Mouse (Mus musculus): ENCODE measurements around the gene Usp35. TPM values are rescaled to one million over a fixed set of nuclear protein-coding genes. Genes with fewer than 3 reads are reported as not detected.

Usp35 gene
- polyA plus RNA-seq, 1 experiment: 9.1 TPM

DNA sequence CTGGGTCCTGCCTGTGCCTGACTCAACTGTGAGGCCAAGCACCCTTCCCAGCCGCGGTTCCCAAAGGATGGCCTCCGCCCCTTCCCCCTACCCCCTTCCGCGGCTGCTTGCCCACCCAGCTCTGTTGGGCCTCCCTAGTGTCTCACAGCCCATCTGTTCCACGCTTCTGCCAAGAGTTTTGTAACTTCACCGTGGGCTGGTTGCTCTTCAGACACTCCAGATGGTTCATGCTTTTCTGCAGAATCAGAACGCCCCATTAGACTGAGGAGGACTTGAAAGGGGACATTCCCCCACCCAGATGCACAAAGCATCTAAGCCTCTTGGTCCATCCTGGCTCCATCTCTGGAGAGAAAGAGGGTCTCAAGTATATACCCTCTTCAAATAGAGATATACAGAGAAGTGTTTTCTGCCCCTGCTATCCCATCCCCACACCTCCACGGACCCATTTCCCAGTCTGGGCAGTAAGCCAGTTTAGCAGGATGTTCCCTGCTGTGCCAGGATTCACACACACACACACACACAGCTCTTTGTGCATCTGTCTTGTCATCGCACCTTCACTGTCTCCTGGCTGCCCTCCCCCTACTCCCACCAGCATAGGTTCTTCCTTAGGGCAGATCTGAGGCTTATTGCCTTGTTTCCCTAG lies 13.5 kb upstream of the Usp35 start:
- Histone ChIP-seq H3K27me3 (ENCODE audit: control insufficient read depth, insufficient read depth, low read length, poor library complexity, severe bottlenecking) (no peaks in the 10 kb centered on the region), H3K9ac (ENCODE audit: low read depth, poor library complexity, severe bottlenecking) (no peak overlapping the region), H3K9me3 (replicated peaks; ENCODE audit: control insufficient read depth, insufficient read depth, low read length, poor library complexity, severe bottlenecking) (no peaks in the 10 kb centered on the region), H3K4me1 (ENCODE audit: control insufficient read depth, insufficient read depth, low read length) (peaks cover 2% of the 10 kb centered on the region), H3K4me3 (ENCODE audit: low read depth, low read length) (no peak overlapping the region), H3K27ac (ENCODE audit: insufficient read depth, low read length) (no peak overlapping the region), H3K36me3 (ENCODE audit: control insufficient read depth, insufficient read depth, low read length, poor library complexity, severe bottlenecking) (no peaks in the 10 kb centered on the region)
- TF ChIP-seq POLR2A (IDR thresholded peaks at IDR 0.05; ENCODE audit: insufficient read depth, low read length): no peak
- no peak for TF ChIP-seq CTCF (IDR thresholded peaks at IDR 0.05; ENCODE audit: low read depth, low read length)
- TF ChIP-seq EP300 (IDR thresholded peaks at IDR 0.05; ENCODE audit: insufficient read depth, low read depth, low read length): no peak

DNA sequence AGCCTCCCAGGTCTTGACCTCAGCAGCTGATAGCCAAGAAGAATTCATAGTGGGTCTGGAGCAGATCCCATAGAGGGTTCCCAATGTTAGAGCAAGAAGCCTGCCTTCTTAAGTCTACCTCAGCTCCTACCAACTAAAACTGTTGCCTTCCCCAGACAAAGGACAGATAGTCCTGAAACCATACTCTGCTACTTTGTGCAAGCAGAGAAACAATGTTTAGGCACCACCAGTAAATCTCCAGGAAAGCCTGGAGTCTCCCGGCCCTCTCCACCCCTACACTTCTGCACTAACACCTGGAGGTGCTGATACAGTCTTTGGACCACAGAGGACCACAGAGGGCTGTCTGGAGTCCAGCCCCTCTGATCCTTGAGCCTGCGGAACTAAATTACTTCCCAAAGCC lies 12.8 kb upstream of the Usp35 start:
- H3K4me1 ChIP-seq (ENCODE audit: control insufficient read depth, insufficient read depth, low read length): peaks cover 2% of the 10 kb centered on the region
- H3K4me3 ChIP-seq (ENCODE audit: low read depth, low read length): no peak overlapping the region
- no peaks in the 10 kb centered on the region for H3K27me3 ChIP-seq (ENCODE audit: control insufficient read depth, insufficient read depth, low read length, poor library complexity, severe bottlenecking)
- H3K9ac ChIP-seq (ENCODE audit: low read depth, poor library complexity, severe bottlenecking): no peak overlapping the region
- TF ChIP-seq CTCF (IDR thresholded peaks at IDR 0.05; ENCODE audit: low read depth, low read length) (no peak), POLR2A (IDR thresholded peaks at IDR 0.05; ENCODE audit: insufficient read depth, low read length) (no peak), EP300 (IDR thresholded peaks at IDR 0.05; ENCODE audit: insufficient read depth, low read depth, low read length) (no peak)
- no peak overlapping the region for H3K27ac ChIP-seq (ENCODE audit: insufficient read depth, low read length)
- H3K9me3 ChIP-seq (replicated peaks; ENCODE audit: control insufficient read depth, insufficient read depth, low read length, poor library complexity, severe bottlenecking): no peaks in the 10 kb centered on the region
- no peaks in the 10 kb centered on the region for H3K36me3 ChIP-seq (ENCODE audit: control insufficient read depth, insufficient read depth, low read length, poor library complexity, severe bottlenecking)

DNA sequence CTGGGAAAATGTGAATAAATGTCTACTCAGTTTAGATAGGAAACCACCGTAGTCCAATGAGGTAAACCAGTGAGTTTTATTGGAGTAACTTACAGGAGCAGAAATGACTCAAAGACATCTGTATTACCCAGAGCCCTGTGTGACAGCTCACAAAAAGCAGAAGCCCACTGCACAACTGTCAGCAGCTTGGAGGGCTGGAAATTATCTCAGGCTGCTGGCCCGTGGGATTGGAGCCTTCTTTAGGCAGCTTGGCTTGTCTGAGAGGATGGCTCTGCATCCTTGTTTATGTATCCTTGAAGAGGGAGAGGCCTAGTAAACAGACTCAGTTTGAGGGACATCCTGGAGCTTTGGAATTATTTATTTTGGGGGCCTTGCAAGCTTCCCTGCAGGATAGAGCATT lies 11.1 kb upstream of the Usp35 start:
- Histone ChIP-seq H3K27me3 (ENCODE audit: control insufficient read depth, insufficient read depth, low read length, poor library complexity, severe bottlenecking) (no peaks in the 10 kb centered on the region), H3K9me3 (replicated peaks; ENCODE audit: control insufficient read depth, insufficient read depth, low read length, poor library complexity, severe bottlenecking) (no peaks in the 10 kb centered on the region), H3K4me3 (ENCODE audit: low read depth, low read length) (no peak overlapping the region), H3K4me1 (ENCODE audit: control insufficient read depth, insufficient read depth, low read length) (peaks cover 2% of the 10 kb centered on the region), H3K27ac (ENCODE audit: insufficient read depth, low read length) (no peak overlapping the region), H3K36me3 (ENCODE audit: control insufficient read depth, insufficient read depth, low read length, poor library complexity, severe bottlenecking) (no peaks in the 10 kb centered on the region), H3K9ac (ENCODE audit: low read depth, poor library complexity, severe bottlenecking) (no peak overlapping the region)
- TF ChIP-seq POLR2A (IDR thresholded peaks at IDR 0.05; ENCODE audit: insufficient read depth, low read length) (no peak), CTCF (IDR thresholded peaks at IDR 0.05; ENCODE audit: low read depth, low read length) (no peak), EP300 (IDR thresholded peaks at IDR 0.05; ENCODE audit: insufficient read depth, low read depth, low read length) (no peak)

DNA sequence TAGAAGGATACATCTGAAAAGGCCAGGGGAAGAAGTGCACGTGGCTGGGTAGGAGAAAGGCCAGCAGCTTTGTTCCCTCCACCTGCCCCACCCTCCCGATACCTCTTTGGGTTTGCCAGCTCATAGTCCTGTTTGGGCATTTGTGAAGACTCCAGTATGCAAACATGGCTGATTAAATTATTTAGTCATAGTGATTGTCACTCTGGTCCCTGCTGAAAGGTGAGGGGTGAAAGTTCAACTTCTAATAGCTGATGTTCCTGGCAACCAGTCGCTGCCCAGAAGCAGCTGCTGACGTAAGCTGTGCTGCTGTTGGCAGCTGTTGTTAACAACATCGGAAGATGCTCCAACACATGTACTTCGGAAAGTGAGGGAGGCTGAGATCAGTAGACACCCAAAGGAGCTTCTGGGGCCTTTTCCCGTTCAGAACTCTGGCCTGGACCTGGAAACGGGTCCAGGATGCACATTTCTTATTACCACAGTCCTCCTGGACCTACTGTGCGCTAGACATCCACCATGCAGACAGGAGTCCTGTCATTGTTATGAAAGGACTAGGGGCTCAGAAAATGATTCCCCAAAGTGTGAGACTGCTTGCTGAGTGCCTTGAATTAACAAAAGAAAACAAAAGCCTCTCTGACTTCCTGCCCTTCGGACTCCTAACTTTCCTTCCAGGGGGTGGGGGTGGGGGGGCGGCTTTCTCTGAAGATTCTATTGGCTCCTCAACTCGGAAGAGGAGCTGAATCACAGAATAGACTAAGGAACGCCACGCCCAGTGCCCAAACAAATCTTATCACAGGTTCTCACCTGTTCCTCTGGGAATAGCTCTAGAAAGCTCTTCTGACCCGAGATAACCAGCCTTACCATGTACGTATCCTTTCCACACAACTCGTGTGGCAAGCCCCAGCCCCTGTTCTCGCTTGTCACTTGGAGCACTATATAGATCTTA lies 9.4 kb upstream of the Usp35 start:
- no peak overlapping the region for H3K4me3 ChIP-seq (ENCODE audit: low read depth, low read length)

DNA sequence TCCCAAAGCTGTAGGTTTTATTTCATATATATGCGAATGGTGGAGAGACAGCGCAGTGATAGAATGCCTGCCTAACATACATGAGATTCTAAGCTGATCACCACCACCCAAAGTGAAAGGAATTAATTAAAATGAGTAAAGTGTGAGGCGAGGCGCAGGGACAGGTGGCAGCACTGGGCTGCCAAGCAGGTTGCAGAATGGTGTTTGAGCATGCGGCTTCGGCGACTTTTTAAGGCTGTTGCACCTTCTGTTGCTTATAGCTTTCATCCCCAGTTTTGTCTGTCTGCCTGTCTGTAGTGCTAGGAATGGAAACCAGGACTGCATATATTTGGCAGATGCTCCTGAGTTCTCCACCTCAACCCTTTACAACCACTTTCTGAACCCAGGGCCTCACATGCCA lies 7.8 kb upstream of the Usp35 start:
- Histone ChIP-seq H3K36me3 (ENCODE audit: control insufficient read depth, insufficient read depth, low read length, poor library complexity, severe bottlenecking) (no peaks in the 10 kb centered on the region), H3K9ac (ENCODE audit: low read depth, poor library complexity, severe bottlenecking) (no peak overlapping the region), H3K4me3 (ENCODE audit: low read depth, low read length) (no peak overlapping the region), H3K27me3 (ENCODE audit: control insufficient read depth, insufficient read depth, low read length, poor library complexity, severe bottlenecking) (no peaks in the 10 kb centered on the region), H3K4me1 (ENCODE audit: control insufficient read depth, insufficient read depth, low read length) (no peaks in the 10 kb centered on the region), H3K9me3 (replicated peaks; ENCODE audit: control insufficient read depth, insufficient read depth, low read length, poor library complexity, severe bottlenecking) (no peaks in the 10 kb centered on the region), H3K27ac (ENCODE audit: insufficient read depth, low read length) (no peak overlapping the region)
- TF ChIP-seq EP300 (IDR thresholded peaks at IDR 0.05; ENCODE audit: insufficient read depth, low read depth, low read length) (no peak), POLR2A (IDR thresholded peaks at IDR 0.05; ENCODE audit: insufficient read depth, low read length) (no peak), CTCF (IDR thresholded peaks at IDR 0.05; ENCODE audit: low read depth, low read length) (no peak)

More for the DNA sequence above, 9.4 kb upstream of the Usp35 start:
- no peaks in the 10 kb centered on the region for H3K9me3 ChIP-seq (replicated peaks; ENCODE audit: control insufficient read depth, insufficient read depth, low read length, poor library complexity, severe bottlenecking)
- 0 out of 2 replicates have a peak overlapping the region, but pooled peaks have one; percentile 2 for H3K27ac ChIP-seq (ENCODE audit: insufficient read depth, low read length)
- H3K9ac ChIP-seq (ENCODE audit: low read depth, poor library complexity, severe bottlenecking): no peak overlapping the region
- H3K36me3 ChIP-seq (ENCODE audit: control insufficient read depth, insufficient read depth, low read length, poor library complexity, severe bottlenecking): no peaks in the 10 kb centered on the region
- no peaks in the 10 kb centered on the region for H3K27me3 ChIP-seq (ENCODE audit: control insufficient read depth, insufficient read depth, low read length, poor library complexity, severe bottlenecking)
- TF ChIP-seq EP300 (IDR thresholded peaks at IDR 0.05; ENCODE audit: insufficient read depth, low read depth, low read length): no peak
- no peak for TF ChIP-seq CTCF (IDR thresholded peaks at IDR 0.05; ENCODE audit: low read depth, low read length)
- no peak for TF ChIP-seq POLR2A (IDR thresholded peaks at IDR 0.05; ENCODE audit: insufficient read depth, low read length)
- H3K4me1 ChIP-seq (ENCODE audit: control insufficient read depth, insufficient read depth, low read length): peaks cover 2% of the 10 kb centered on the region

DNA sequence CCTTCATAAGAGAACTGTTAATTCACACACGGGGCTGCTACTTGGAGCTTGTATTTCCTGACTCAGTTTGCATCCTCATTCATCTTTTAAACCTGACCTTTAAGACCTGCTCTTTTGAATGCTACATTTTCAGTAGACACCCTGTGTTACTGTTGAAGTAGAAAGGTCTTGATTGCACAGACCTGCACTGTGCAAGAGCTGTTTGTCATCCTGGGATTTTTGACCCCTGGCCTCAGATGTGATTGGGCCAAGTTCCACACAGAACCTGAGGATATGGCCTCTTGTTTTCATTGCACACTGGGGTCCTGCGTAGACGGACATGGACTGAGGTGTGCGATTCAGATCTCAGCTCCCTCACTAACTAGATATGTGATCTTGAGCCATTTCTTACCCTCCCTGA lies 6.8 kb upstream of the Usp35 start:
- TF ChIP-seq POLR2A (IDR thresholded peaks at IDR 0.05; ENCODE audit: insufficient read depth, low read length): no peak
- TF ChIP-seq EP300 (IDR thresholded peaks at IDR 0.05; ENCODE audit: insufficient read depth, low read depth, low read length): no peak
- no peak for TF ChIP-seq CTCF (IDR thresholded peaks at IDR 0.05; ENCODE audit: low read depth, low read length)
- Histone ChIP-seq H3K9me3 (replicated peaks; ENCODE audit: control insufficient read depth, insufficient read depth, low read length, poor library complexity, severe bottlenecking) (no peaks in the 10 kb centered on the region), H3K4me1 (ENCODE audit: control insufficient read depth, insufficient read depth, low read length) (no peaks in the 10 kb centered on the region), H3K36me3 (ENCODE audit: control insufficient read depth, insufficient read depth, low read length, poor library complexity, severe bottlenecking) (no peaks in the 10 kb centered on the region), H3K27ac (ENCODE audit: insufficient read depth, low read length) (no peak overlapping the region), H3K9ac (ENCODE audit: low read depth, poor library complexity, severe bottlenecking) (no peak overlapping the region), H3K27me3 (ENCODE audit: control insufficient read depth, insufficient read depth, low read length, poor library complexity, severe bottlenecking) (no peaks in the 10 kb centered on the region), H3K4me3 (ENCODE audit: low read depth, low read length) (no peak overlapping the region)
